Mouse (Mus musculus): Measurements from ENCODE around the gene Tnpo2. TPM values are rescaled to one million over a fixed set of nuclear protein-coding genes. Genes with fewer than 3 reads are reported as not detected.

Tnpo2 gene
- total RNA-seq, 2 experiments from 2014 or later = 23.5 to 27.9 TPM

Small RNA genes within 50 kb of the gene (microRNA-seq; reads per million reads assigned to microRNA genes)
- 0 reads per million in 2 experiments for gene Mir7070 (ENCODE audit: borderline replicate concordance in 2 of 2)

Other genes with a start within 250 kb of the Tnpo2 start
- 100 to 1,000 TPM; 447 to 529 TPM for gene Nfix, start 236.6 kb upstream of the Tnpo2 start, total RNA-seq (2021)
- gene Dand5, start 214.1 kb upstream of the Tnpo2 start, total RNA-seq (2021) = 1 to 10 TPM; 9.5 to 9.6 TPM
- gene Gadd45gip1, start 205.4 kb upstream of the Tnpo2 start, total RNA-seq (2021) = 10 to 100 TPM; 20.5 to 22.6 TPM
- 100 to 1,000 TPM; 134 TPM for gene Rad23a, start 196.2 kb upstream of the Tnpo2 start, total RNA-seq (2021)
- 100 to 1,000 TPM; 178 to 214 TPM for gene Calr, start 190.0 kb upstream of the Tnpo2 start, total RNA-seq (2021)
- gene Farsa, start 179.9 kb upstream of the Tnpo2 start, total RNA-seq (2021) = 10 to 100 TPM; 21.2 to 24.2 TPM
- 1 to 10 TPM in 1 of 2 experiments, under 1 TPM in 1; 0.95 to 1.2 TPM for gene Syce2, start 164.8 kb upstream of the Tnpo2 start, total RNA-seq (2021)
- 10 to 100 TPM; 34.7 to 34.8 TPM for gene Gcdh, start 143.0 kb upstream of the Tnpo2 start, total RNA-seq (2021)
- not detected for gene Klf1, start 135.0 kb upstream of the Tnpo2 start, total RNA-seq (2021)
- 1 to 10 TPM; 4.5 to 5.7 TPM for gene Dnase2a, start 128.4 kb upstream of the Tnpo2 start, total RNA-seq (2021)
- not detected for gene Mast1, start 99.6 kb upstream of the Tnpo2 start, total RNA-seq (2021)
- gene Rtbdn, start 89.9 kb upstream of the Tnpo2 start, total RNA-seq (2021) = not detected
- not detected for gene Gm49661, start 67.5 kb upstream of the Tnpo2 start, total RNA-seq (2021)
- gene Prdx2, start 67.3 kb upstream of the Tnpo2 start, total RNA-seq (2021) = 100 to 1,000 TPM; 192 to 200 TPM
- 10 to 100 TPM; 22.2 to 24.7 TPM for gene Rnaseh2a, start 67.1 kb upstream of the Tnpo2 start, total RNA-seq (2021)
- gene Junb, start 58.2 kb upstream of the Tnpo2 start, total RNA-seq (2021) = 1 to 10 TPM; 5.1 to 6.9 TPM
- 1 to 10 TPM; 1.1 to 1.3 TPM for gene Hook2, start 46.3 kb upstream of the Tnpo2 start, total RNA-seq (2021)
- gene Best2, start 22.4 kb upstream of the Tnpo2 start, total RNA-seq (2021) = not detected
- 10 to 100 TPM; 45.6 to 48.2 TPM for gene Asna1, start 11.6 kb upstream of the Tnpo2 start, total RNA-seq (2021)
- 10 to 100 TPM; 66.5 to 69.4 TPM for gene Trir, start 10.1 kb upstream of the Tnpo2 start, total RNA-seq (2021)
- gene Fbxw9, start 23.1 kb downstream of the Tnpo2 start, total RNA-seq (2021) = 1 to 10 TPM; 1.8 to 2.2 TPM
- not detected for gene Gm5741, start 31.1 kb downstream of the Tnpo2 start, total RNA-seq (2021)
- 10 to 100 TPM; 18.6 to 20.3 TPM for gene Dhps, start 34.8 kb downstream of the Tnpo2 start, total RNA-seq (2021)
- gene Wdr83os, start 43.8 kb downstream of the Tnpo2 start, total RNA-seq (2021) = 10 to 100 TPM; 39.8 to 43.1 TPM
- gene Wdr83, start 44.4 kb downstream of the Tnpo2 start, total RNA-seq (2021) = 10 to 100 TPM; 14.9 to 21.8 TPM
- 10 to 100 TPM in 1 of 2 experiments, 1 to 10 TPM in 1; 7.3 to 12.6 TPM for gene Man2b1, start 46.4 kb downstream of the Tnpo2 start, total RNA-seq (2021)
- 1 to 10 TPM in 1 of 2 experiments, under 1 TPM in 1; 1.00 to 1.4 TPM for gene Zfp791, start 86.2 kb downstream of the Tnpo2 start, total RNA-seq (2021)
- not detected for gene Cks1brt, start 115.0 kb downstream of the Tnpo2 start, total RNA-seq (2021)
- gene Olfr371, start 189.1 kb downstream of the Tnpo2 start, total RNA-seq (2021) = not detected